Mouse (Mus musculus) erythroblast, embryonic 14.5 days (primary cell): ENCODE results near the gene Slc6a8. TPM values are rescaled to one million over a fixed set of nuclear protein-coding genes. Genes with fewer than 3 reads are reported as not detected.
A peak's percentile ranks its signal among the peaks of the same experiment; 100 is the strongest.

Experiments
- H3K27me3 ChIP-seq: 2 replicates; pipeline ENCODE4 v1.6.1; 2012; ENCODE audit warnings: inconsistent platforms; ENCODE audit not compliant: control insufficient read depth
- H3K36me3 ChIP-seq: 2 replicates; pipeline ENCODE4 v1.6.1; 2012; ENCODE audit warnings: mild to moderate bottlenecking, inconsistent platforms; ENCODE audit not compliant: control insufficient read depth
- H3K4me1 ChIP-seq: 2 replicates; pipeline ENCODE4 v1.6.1; 2012; ENCODE audit warnings: inconsistent platforms; ENCODE audit not compliant: control insufficient read depth
- H3K4me3 ChIP-seq: replicated peaks from 2 replicates; pipeline ENCODE3; 2012; ENCODE audit warnings: moderate library complexity, mild to moderate bottlenecking, inconsistent platforms
- H3K9me3 ChIP-seq: 2 replicates; pipeline ENCODE4 v1.6.1; 2012; ENCODE audit warnings: low read length, inconsistent platforms, mixed read lengths; ENCODE audit not compliant: control insufficient read depth
- GATA1 ChIP-seq: IDR thresholded peaks from 2 replicates; pipeline ENCODE4 v1.6.1; 2012; ENCODE audit warnings: low read length, inconsistent platforms, mixed read lengths
- TAL1 ChIP-seq: IDR thresholded peaks from 3 replicates; pipeline ENCODE4 v1.6.1; 2012; ENCODE audit warnings: low read length, inconsistent platforms, mixed read lengths
- polyA plus RNA-seq: library from polyadenylated mRNA; stranded (reverse); fragments of >175 nt; gene quantifications from 2 replicates; pipeline ENCODE4 v1.2.3, GENCODE M21; 2012

The Slc6a8 gene
- polyA plus RNA-seq, 1 experiment: not detected

DNA sequence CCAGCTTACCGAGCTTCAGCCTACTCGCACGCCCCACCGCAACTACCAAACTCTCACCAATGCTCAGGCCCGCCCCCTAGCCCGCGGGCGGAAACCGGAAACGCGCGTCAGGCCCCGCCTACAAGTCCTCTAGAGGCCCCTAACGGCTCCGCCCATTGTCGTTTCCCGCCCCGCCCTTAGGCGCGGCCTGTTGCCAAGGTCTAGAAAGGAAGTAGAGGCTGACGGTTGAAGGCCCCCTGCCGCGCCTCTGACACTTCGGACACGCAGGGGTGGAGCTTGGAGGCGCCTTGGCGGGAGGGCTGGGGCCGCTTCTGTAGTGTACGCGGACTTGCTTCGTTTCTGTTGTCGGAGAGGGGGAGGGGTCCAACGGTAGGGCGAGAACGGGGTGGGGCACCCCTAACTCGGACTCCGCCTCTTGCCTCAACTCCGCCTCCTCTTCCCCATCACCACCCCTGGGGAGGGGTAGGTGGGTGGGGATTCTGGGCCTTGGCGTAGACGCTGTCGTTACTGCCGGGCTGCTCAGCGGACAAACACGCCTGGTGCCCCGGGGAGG is 43.2 kb downstream of the Slc6a8 start, which contains the start of the genes Bcap31 and Abcd1:
Gene Bcap31, minus strand, starts transcription at position 67 of the 553 bp plus-strand sequence.
Gene Abcd1, plus strand, starts transcription at position 489 of the 553 bp plus-strand sequence.
- Histone ChIP-seq H3K9me3 (peaks cover 12% of the 10 kb centered on the region), H3K4me1 (peaks cover 48% of the 10 kb centered on the region), H3K36me3 (peaks cover 32% of the 10 kb centered on the region), H3K4me3 (peak within 1 kb of the TSS; percentile 85), H3K27me3 (peaks cover 7% of the 10 kb centered on the region; the same call in 1 of the 2 replicates)
- no peak for TF ChIP-seq TAL1
- TF ChIP-seq GATA1: no peak

DNA sequence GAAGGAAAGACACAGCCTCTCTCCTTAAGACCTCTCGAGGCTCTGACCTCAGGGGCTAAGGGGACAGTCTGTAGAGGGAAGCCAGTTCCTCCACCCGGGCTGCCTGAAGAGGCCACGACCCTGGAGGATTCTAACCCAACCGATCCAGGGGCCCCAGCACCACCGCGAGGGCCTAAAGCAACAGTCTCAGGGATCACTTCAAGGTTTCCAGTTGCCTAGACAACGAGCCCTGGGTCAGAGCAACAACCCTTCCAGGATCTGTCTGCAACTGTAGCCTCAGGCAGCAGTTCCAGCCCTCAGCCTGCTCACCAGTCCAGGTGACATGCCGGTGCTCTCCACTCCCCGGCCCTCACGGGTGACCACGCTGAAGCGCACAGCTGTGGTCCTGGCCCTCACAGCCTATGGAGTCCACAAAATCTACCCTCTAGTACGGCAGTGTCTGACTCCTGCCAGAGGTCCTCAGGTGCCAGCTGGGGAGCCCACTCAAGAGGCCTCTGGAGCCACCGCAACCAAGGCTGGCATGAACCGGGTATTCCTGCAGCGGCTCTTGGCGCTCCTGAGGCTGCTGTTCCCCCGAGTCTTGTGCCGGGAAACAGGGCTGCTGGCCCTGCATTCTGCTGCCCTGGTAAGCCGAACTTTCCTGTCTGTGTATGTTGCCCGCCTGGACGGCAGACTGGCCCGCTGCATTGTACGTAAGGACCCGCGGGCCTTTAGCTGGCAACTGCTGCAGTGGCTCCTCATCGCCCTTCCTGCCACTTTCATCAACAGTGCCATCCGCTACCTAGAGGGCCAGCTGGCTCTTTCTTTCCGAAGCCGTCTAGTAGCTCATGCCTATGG is 44.0 kb downstream of the Slc6a8 start:
- Histone ChIP-seq H3K9me3 (peaks cover 12% of the 10 kb centered on the region), H3K4me3 (peak overlapping the region; percentile 85), H3K27me3 (peaks cover 7% of the 10 kb centered on the region; the same call in 1 of the 2 replicates), H3K4me1 (peaks cover 48% of the 10 kb centered on the region), H3K36me3 (peaks cover 26% of the 10 kb centered on the region)
- no peak for TF ChIP-seq TAL1
- TF ChIP-seq GATA1: no peak

DNA sequence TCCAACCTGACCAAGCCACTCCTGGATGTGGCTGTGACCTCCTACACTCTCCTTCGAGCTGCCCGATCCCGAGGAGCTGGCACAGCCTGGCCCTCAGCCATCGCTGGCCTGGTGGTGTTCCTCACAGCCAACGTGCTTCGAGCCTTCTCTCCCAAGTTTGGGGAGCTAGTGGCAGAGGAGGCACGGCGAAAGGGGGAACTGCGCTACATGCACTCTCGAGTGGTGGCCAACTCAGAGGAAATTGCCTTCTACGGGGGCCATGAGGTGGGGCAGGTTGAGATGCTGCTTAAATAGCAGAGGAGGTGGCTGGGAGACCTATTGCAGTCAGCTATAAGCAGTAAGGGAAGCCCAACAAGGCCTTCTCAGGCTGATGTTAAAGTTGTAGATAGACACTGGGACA is 44.7 kb downstream of the Slc6a8 start:
- Histone ChIP-seq H3K9me3 (peaks cover 12% of the 10 kb centered on the region), H3K27me3 (peaks cover 7% of the 10 kb centered on the region; the same call in 1 of the 2 replicates), H3K36me3 (peaks cover 19% of the 10 kb centered on the region), H3K4me1 (peaks cover 48% of the 10 kb centered on the region), H3K4me3 (peak overlapping the region; percentile 85)
- no peak for TF ChIP-seq TAL1
- no peak for TF ChIP-seq GATA1

DNA sequence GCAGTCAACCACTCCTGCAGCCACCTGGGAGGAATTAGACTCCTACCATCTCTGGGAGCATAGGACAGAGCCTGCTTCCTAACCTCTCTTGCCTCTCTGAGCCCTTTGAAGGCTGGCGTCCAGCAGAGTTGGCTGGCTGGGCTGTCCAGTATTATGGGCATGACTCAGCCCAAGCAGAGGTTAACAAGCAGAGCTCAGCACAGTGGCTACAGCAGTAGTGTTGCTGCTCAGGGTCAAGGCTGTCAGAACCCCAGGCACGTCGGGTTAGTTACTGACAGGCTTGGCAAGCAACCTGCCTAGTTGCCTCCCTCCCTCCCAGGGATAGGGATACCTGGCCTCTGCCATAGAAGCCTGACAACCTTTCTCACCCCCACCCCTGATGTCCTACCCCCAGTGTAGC is 45.3 kb downstream of the Slc6a8 start:
- TF ChIP-seq GATA1 (no peak), TAL1 (no peak)
- Histone ChIP-seq H3K4me1 (peaks cover 48% of the 10 kb centered on the region), H3K27me3 (peaks cover 7% of the 10 kb centered on the region; the same call in 1 of the 2 replicates), H3K36me3 (peaks cover 16% of the 10 kb centered on the region), H3K4me3 (peak overlapping the region; percentile 85), H3K9me3 (peaks cover 12% of the 10 kb centered on the region)

- Histone ChIP-seq H3K4me3 (peak overlapping the region; percentile 85), H3K36me3 (peaks cover 14% of the 10 kb centered on the region), H3K4me1 (peaks cover 48% of the 10 kb centered on the region), H3K9me3 (peaks cover 12% of the 10 kb centered on the region), H3K27me3 (peaks cover 7% of the 10 kb centered on the region; the same call in 1 of the 2 replicates)
- TF ChIP-seq GATA1: no peak
- TF ChIP-seq TAL1: no peak
Observed at GRCm38 (mm10) chrX:73718686-73719362, 45.9 kb downstream of the Slc6a8 start.

- H3K9me3 ChIP-seq: no peaks in the 10 kb centered on the region
- no peak overlapping the region for H3K4me3 ChIP-seq
- H3K27me3 ChIP-seq: no peaks in the 10 kb centered on the region
- H3K4me1 ChIP-seq: no peaks in the 10 kb centered on the region
- peaks cover 22% of the 10 kb centered on the region for H3K36me3 ChIP-seq
- TF ChIP-seq GATA1: no peak
- TF ChIP-seq TAL1: no peak
Observed at GRCm38 (mm10) chrX:73730908-73731307, 58.0 kb downstream of the Slc6a8 start.

Other genes starting within 250 kb of the Slc6a8 start
- gene Trex2, start 237.8 kb upstream of the Slc6a8 start, polyA plus RNA-seq: not detected in 2 replicates
- gene Haus7, start 214.1 kb upstream of the Slc6a8 start, polyA plus RNA-seq: 0.72 and 1.1 TPM in 2 replicates
- 0.01 and 0.04 TPM in 2 replicates for gene Bgn, start 189.5 kb upstream of the Slc6a8 start, polyA plus RNA-seq
- not detected in 2 replicates for gene Atp2b3, start 170.1 kb upstream of the Slc6a8 start, polyA plus RNA-seq
- 0.10 TPM in 2 replicates for gene Dusp9, start 33.7 kb upstream of the Slc6a8 start, polyA plus RNA-seq
- gene Pnck, start 13.0 kb upstream of the Slc6a8 start, polyA plus RNA-seq: not detected in 2 replicates
- 1.6 and 1.8 TPM in 2 replicates for gene Bcap31, start 43.0 kb downstream of the Slc6a8 start, polyA plus RNA-seq
- 1.6 and 2.2 TPM in 2 replicates for gene Abcd1, start 43.4 kb downstream of the Slc6a8 start, polyA plus RNA-seq
- not detected in 2 replicates for gene Plxnb3, start 83.9 kb downstream of the Slc6a8 start, polyA plus RNA-seq
- gene Srpk3, start 101.3 kb downstream of the Slc6a8 start, polyA plus RNA-seq: not detected in 2 replicates
- gene Idh3g, start 113.7 kb downstream of the Slc6a8 start, polyA plus RNA-seq: 4.3 and 5.1 TPM in 2 replicates
- 2.6 and 3.5 TPM in 2 replicates for gene Ssr4, start 113.9 kb downstream of the Slc6a8 start, polyA plus RNA-seq
- 0.02 TPM in 1 of 2 replicates, not detected in the other for gene Pdzd4, start 151.8 kb downstream of the Slc6a8 start, polyA plus RNA-seq
- gene Avpr2, start 219.0 kb downstream of the Slc6a8 start, polyA plus RNA-seq: not detected in 2 replicates
- 0.05 and 0.09 TPM in 2 replicates for gene L1cam, start 223.0 kb downstream of the Slc6a8 start, polyA plus RNA-seq
- gene Arhgap4, start 248.7 kb downstream of the Slc6a8 start, polyA plus RNA-seq: 0.27 and 0.38 TPM in 2 replicates
- gene Naa10, start 248.8 kb downstream of the Slc6a8 start, polyA plus RNA-seq: 17.2 and 21.3 TPM in 2 replicates